Mouse (Mus musculus): ENCODE measurements around the gene Nol3. TPM values are rescaled to one million over a fixed set of nuclear protein-coding genes. Genes with fewer than 3 reads are reported as not detected.

The Nol3 gene
- not detected for total RNA-seq (2023)

GRCm38 (mm10) chr8:105275840-105276239 lies at the start of gene Nol3:
TSS of gene Nol3 (plus strand) at chr8:105276140.

GRCm38 (mm10) chr8:105254966-105255350 lies 21.0 kb upstream of the Nol3 start, which contains the start of gene B3gnt9:
TSS of gene B3gnt9 (minus strand) at chr8:105255153.

GRCm38 (mm10) chr8:105264024-105264982 lies 11.6 kb upstream of the Nol3 start, which contains the start of the genes Tradd and Fbxl8:
TSS of gene Tradd (minus strand) at chr8:105264609.
TSS of gene Fbxl8 (plus strand) at chr8:105264648.

GRCm38 (mm10) chr8:105269461-105269947 lies 6.4 kb upstream of the Nol3 start, which contains the start of gene Hsf4:
TSS of gene Hsf4 (plus strand) at chr8:105269801.

GRCm38 (mm10) chr8:105289805-105290460 lies 14.0 kb downstream of the Nol3 start, which contains the start of gene 4931428F04Rik:
TSS of gene 4931428F04Rik (minus strand) at chr8:105289864.

GRCm38 (mm10) chr8:105295895-105296573 lies 20.1 kb downstream of the Nol3 start, which contains the start of gene Exoc3l:
TSS of gene Exoc3l (minus strand) at chr8:105296101.

GRCm38 (mm10) chr8:105297511-105298192 lies 21.7 kb downstream of the Nol3 start, which contains the start of gene E2f4:
TSS of gene E2f4 (plus strand) at chr8:105297663.

GRCm38 (mm10) chr8:105305211-105306145 lies 29.5 kb downstream of the Nol3 start, which contains the start of gene Elmo3:
TSS of gene Elmo3 (plus strand) at chr8:105305601.

GRCm38 (mm10) chr8:105326141-105326672 lies 50.3 kb downstream of the Nol3 start, which contains the start of the genes Lrrc29 and Tmem208:
TSS of gene Lrrc29 (minus strand) at chr8:105326278.
TSS of gene Tmem208 (plus strand) at chr8:105326354.

Other genes with a start within 250 kb of the Nol3 start
- not detected for gene Ces3a, start 227.5 kb upstream of the Nol3 start, total RNA-seq (2023)
- gene Ces3b, start 192.4 kb upstream of the Nol3 start, total RNA-seq (2023) = not detected
- not detected for gene Ces4a, start 144.3 kb upstream of the Nol3 start, total RNA-seq (2023)
- 100 to 1,000 TPM; 114 to 128 TPM for gene Cbfb, start 105.5 kb upstream of the Nol3 start, total RNA-seq (2023)
- gene D230025D16Rik, start 51.0 kb upstream of the Nol3 start, total RNA-seq (2023) = 10 to 100 TPM; 27.2 to 32.9 TPM
- gene B3gnt9, start 21.0 kb upstream of the Nol3 start, total RNA-seq (2023) = 1 to 10 TPM; 4.1 to 5.9 TPM
- 10 to 100 TPM; 28.2 to 28.5 TPM for gene Tradd, start 11.5 kb upstream of the Nol3 start, total RNA-seq (2023)
- 10 to 100 TPM; 13.2 to 14.0 TPM for gene Fbxl8, start 11.5 kb upstream of the Nol3 start, total RNA-seq (2023)
- 1 to 10 TPM; 1.5 TPM for gene Hsf4, start 6.3 kb upstream of the Nol3 start, total RNA-seq (2023)
- 1 to 10 TPM; 2.8 to 3.9 TPM for gene 4931428F04Rik, start 13.7 kb downstream of the Nol3 start, total RNA-seq (2023)
- gene Exoc3l, start 20.0 kb downstream of the Nol3 start, total RNA-seq (2023) = 1 to 10 TPM; 1.4 TPM
- gene E2f4, start 21.5 kb downstream of the Nol3 start, total RNA-seq (2023) = 100 to 1,000 TPM; 100 to 107 TPM
- 1 to 10 TPM; 4.7 to 4.9 TPM for gene Elmo3, start 29.5 kb downstream of the Nol3 start, total RNA-seq (2023)
- 1 to 10 TPM; 7.4 to 8.4 TPM for gene Lrrc29, start 50.1 kb downstream of the Nol3 start, total RNA-seq (2023)
- 10 to 100 TPM; 35.5 to 42.4 TPM for gene Tmem208, start 50.2 kb downstream of the Nol3 start, total RNA-seq (2023)
- gene Fhod1, start 71.8 kb downstream of the Nol3 start, total RNA-seq (2023) = 10 to 100 TPM; 29.9 to 31.5 TPM
- gene Slc9a5, start 72.7 kb downstream of the Nol3 start, total RNA-seq (2023) = 1 to 10 TPM in 1 of 2 experiments, under 1 TPM in 1; 0.83 to 1.5 TPM
- under 1 TPM in 1 of 2 experiments, not detected in 1; 0.15 TPM for gene Plekhg4, start 97.1 kb downstream of the Nol3 start, total RNA-seq (2023)
- not detected for gene Kctd19, start 137.4 kb downstream of the Nol3 start, total RNA-seq (2023)
- not detected for gene Lrrc36, start 137.4 kb downstream of the Nol3 start, total RNA-seq (2023)
- 1 to 10 TPM in 1 of 2 experiments, not detected in 1; 2.2 TPM for gene Tppp3, start 195.4 kb downstream of the Nol3 start, total RNA-seq (2023)
- gene Zdhhc1, start 220.8 kb downstream of the Nol3 start, total RNA-seq (2023) = 1 to 10 TPM; 5.0 TPM
- not detected for gene Hsd11b2, start 242.6 kb downstream of the Nol3 start, total RNA-seq (2023)